Mouse (Mus musculus): Measurements from ENCODE around the gene Zfp85.
"Not testable (repeated sequence)": the region's sequence is repeated elsewhere in the genome, so short reads cannot be mapped to it uniquely, and the experiment has no call there.

Zfp85 gene

GRCm38 (mm10) chr13:67754333-67755306 is at the start of gene Zfp85:
Gene Zfp85, minus strand, starts transcription at chr13:67755228.
- peak; percentile 33 to 36 for DNase-seq (ENCODE audit: low spot score in 2 of 2)

GRCm38 (mm10) chr13:67799151-67799550 is 44.1 kb upstream of the Zfp85 start:
- DNase-seq (ENCODE audit: low spot score in 2 of 2), result not testable (repeated sequence)

- no peak for DNase-seq (ENCODE audit: low spot score in 2 of 2)
Measured at GRCm38 (mm10) chr13:67798618-67799017, 43.6 kb upstream of the Zfp85 start.

GRCm38 (mm10) chr13:67791921-67792455 is 37.0 kb upstream of the Zfp85 start:
- no peak for DNase-seq (ENCODE audit: low spot score in 2 of 2)

GRCm38 (mm10) chr13:67779265-67780221 is 24.5 kb upstream of the Zfp85 start, which contains the start of gene Zfp493:
Gene Zfp493, plus strand, starts transcription at chr13:67779693.
- peak; percentile 35 to 66 for DNase-seq (ENCODE audit: low spot score in 2 of 2)

- DNase-seq (ENCODE audit: low spot score in 2 of 2), result no peak
Measured at GRCm38 (mm10) chr13:67763031-67763768, 8.2 kb upstream of the Zfp85 start.

- no peak for DNase-seq (ENCODE audit: low spot score in 2 of 2)
Measured at GRCm38 (mm10) chr13:67759966-67760365, 4.9 kb upstream of the Zfp85 start.

GRCm38 (mm10) chr13:67755761-67756160 is 733 bp upstream of the Zfp85 start:
- DNase-seq (ENCODE audit: low spot score in 2 of 2), result no peak

- no peak for DNase-seq (ENCODE audit: low spot score in 2 of 2)
Measured at GRCm38 (mm10) chr13:67743896-67744295, 11.1 kb downstream of the Zfp85 start.

- no peak for DNase-seq (ENCODE audit: low spot score in 2 of 2)
Measured at GRCm38 (mm10) chr13:67742941-67743340, 12.1 kb downstream of the Zfp85 start.

GRCm38 (mm10) chr13:67734391-67734790 is 20.6 kb downstream of the Zfp85 start:
- DNase-seq (ENCODE audit: low spot score in 2 of 2), result not testable (repeated sequence)

- peak; percentile 22 to 28 for DNase-seq (ENCODE audit: low spot score in 2 of 2)
Measured at GRCm38 (mm10) chr13:67729441-67729840, 25.6 kb downstream of the Zfp85 start.

- DNase-seq (ENCODE audit: low spot score in 2 of 2), result peak; percentile 60 to 67
Measured at GRCm38 (mm10) chr13:67728641-67729318, 26.2 kb downstream of the Zfp85 start, which contains the start of gene Zfp65. Gene Zfp65, minus strand, starts transcription at chr13:67729173.

GRCm38 (mm10) chr13:67728106-67728505 is 26.9 kb downstream of the Zfp85 start:
- no peak for DNase-seq (ENCODE audit: low spot score in 2 of 2)

GRCm38 (mm10) chr13:67725331-67725730 is 29.7 kb downstream of the Zfp85 start:
- peak in 1 of 2 experiments; percentile 7 for DNase-seq (ENCODE audit: low spot score in 2 of 2)

- DNase-seq (ENCODE audit: low spot score in 2 of 2), result peak; percentile 89 to 93
Measured at GRCm38 (mm10) chr13:67723848-67724479, 31.1 kb downstream of the Zfp85 start.
